Mouse (Mus musculus) thymus, postnatal 10 days (tissue): ENCODE measurements around the gene Fstl1.

Experiments
- DNase-seq, 2 experiments: peaks; one replicate each; pipeline ENCODE4 v3.0.0; 2021; ENCODE audit warnings: low spot score in 2 of 2

The Fstl1 gene

DNA sequence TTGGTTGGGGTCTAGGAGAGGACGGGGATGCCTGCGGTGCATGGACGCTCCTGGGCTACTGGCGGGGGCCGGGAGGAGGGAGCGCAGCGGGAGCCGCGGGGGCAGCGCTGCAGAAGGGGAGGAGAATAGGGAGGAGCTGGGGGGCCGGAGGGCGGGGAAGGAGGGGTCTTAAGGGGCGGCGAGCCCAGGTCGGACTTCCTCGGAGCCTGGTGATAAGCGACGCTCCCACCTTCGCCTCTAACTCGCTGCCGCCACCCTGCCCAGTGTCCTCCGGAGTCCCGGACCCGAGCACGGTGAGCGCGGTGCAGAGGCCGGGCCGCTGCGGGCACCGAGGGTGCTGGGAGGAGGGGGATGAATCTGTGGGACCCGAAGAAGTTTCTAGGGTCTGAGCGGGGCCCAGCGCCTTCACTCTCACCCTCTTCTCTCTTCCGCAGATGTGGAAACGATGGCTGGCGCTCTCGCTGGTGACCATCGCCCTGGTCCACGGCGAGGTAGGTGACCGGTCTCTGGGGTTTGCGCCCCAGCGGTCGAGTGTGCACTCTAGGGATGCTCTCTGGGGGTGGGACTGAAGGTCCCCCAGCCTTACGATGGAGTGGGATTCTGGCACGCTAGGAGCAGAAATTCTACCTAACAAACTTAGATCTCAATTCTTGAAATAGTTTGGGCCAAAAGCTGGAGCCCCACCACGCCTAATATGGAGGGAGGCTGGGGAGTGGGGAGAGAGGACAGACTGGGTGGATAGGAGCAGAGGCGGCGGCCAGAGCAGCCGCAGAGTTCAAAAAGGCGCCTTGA, at the start of gene Fstl1:
Fstl1 (plus strand) TSS at position 14 of the 792 bp plus-strand sequence.
- no peak for DNase-seq

DNA sequence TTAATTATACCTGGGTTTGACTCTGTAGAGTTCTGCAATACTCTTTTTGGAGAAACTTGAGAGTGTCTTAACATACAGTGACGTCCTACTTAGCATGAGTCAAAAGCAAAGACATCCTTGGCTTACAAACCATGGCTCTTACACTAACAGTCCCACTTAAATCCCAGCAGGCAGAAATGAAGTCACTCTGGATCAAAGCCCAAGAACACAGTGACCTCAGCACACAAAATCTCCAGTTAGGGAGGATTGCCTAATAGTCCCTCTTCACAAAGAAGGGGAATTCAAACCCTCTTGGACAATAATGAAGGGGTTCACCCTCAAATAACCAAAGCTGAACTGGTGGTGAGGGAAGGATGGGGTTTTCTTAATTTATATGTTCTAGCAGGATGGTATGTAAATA, 48.0 kb upstream of the Fstl1 start:
- DNase-seq = no peak

DNA sequence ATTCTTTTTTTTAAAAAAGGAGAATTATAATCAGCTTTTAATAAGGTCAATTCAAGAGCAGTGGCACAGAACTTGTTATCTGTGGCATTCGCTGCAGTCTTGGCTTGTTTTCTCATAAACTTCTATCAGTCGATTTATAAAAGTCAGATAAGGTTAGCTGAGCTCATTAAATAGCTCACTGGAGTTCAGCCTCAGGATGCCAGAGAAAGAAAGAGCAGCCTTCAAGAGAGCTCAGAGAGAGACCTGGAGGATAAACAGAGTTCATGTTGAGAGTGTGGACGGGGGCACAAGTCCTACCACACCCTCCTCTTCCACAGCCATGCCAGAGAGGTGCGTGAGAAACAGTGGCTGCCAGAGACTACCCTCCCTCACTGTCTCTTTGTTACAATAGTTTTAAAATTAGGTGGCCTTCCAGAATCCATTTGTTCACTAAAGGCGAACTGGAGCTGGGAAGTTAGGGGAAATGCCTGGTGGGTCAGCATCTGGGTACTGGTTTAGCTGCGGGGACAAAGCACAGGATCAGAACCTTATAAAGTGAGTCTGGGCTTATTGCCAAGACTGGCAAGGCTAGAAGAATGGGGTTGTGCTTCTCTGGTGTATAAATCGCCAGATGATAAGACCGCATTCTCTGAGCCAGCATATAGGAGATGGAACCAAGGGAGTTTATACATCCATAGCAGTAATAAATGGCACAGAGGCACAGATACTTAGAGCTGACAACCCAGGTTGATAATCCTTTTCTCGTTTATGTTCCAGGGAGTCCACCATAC, 47.1 kb upstream of the Fstl1 start:
- no peak for DNase-seq

DNA sequence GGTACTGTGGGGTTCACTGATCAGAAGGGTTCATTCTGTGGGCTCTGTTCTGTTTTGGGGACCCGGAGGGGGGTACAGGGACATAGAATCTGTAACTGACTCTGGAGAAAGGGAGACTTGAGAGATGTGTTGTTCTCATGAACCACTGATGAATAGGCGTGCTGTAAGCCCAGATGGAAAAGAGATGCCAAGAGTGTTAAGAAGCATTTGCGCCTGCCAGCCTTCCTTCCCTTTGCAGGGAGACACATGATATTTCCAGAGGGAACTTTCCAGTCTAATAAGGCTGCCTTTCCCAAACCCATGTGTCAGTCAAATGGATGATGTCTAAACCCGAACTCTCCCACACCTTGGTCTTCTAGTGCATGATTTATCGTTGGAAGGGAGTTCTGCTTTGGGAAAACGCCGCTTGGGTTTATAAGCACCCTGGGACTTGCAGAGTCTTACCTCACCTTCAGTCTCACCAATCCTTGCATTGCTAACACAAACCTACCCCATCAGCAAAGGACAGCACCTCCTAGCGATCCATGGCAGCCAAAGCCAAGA, 46.3 kb upstream of the Fstl1 start:
- DNase-seq = no peak

DNA sequence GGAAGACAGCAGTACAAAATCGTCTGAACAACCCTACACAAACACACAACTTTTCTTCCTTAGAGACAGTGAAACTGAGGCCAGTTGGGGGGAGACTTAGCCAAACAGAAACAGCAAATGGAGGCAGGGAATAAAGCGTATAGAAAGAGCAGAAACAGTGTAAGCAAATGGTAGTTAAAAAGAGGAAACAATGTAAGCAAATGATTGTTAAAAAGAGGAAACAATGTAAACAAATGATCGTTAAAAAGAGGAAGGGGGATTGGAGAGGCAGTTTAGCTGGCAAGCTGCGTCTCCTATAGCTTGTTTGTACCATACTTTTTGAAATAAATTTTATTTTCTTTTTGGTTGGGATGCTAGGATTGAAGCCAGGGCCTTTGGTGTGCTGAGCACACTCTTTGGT, 45.2 kb upstream of the Fstl1 start:
- DNase-seq = no peak

DNA sequence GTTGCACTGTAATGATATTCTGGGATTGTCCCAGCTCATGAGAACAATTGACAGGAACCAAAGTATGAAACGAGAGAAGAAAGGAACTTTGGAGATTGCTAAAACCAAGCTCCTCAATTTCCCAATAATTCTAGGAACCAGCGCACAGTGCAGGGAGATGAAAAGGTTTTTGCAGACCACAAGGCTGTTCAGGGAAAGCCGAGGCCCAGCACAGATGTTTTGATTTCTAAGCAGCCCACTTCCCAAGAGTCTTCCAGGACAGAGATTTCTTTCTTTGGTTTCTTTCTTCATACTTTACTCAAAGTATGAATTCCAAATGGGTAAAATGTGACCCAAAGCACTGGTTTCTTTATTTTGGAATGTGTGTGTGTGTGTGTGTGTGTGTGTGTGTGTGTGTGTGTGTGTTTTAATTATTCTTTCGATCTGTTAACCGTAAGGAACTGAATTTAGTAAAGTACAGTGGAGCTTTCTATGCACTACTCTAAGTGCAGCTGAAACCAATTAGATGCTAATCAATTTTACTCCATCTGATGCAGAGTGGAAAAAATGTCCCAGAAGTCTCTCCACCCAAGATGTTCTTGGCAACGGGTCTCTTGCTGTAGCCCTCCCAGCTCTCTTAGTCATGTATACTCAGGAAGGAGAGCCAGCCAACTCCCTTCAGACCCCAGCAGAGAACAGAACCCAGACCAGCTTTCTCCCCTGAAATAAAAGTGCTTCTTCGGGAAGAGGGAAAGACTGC, 44.5 kb upstream of the Fstl1 start:
- DNase-seq = no peak

DNA sequence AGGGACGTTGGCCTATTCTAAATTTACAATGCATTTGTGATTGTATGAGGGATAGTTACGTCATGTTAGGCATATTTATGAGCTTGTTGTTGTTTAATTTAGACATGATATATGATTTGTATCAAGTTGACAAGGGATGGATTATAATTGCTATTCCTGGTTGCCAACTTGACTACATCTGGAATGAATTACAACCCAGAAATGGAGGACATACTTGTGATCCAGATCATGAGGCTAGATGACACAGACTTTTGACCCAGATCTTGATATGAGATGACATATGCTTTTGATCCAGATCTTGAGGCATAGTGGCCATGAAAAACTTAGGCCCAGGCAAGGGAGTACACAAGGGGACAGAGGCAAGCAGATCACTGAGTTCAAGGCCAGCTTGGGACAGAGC, 36.6 kb upstream of the Fstl1 start:
- no peak for DNase-seq

DNA sequence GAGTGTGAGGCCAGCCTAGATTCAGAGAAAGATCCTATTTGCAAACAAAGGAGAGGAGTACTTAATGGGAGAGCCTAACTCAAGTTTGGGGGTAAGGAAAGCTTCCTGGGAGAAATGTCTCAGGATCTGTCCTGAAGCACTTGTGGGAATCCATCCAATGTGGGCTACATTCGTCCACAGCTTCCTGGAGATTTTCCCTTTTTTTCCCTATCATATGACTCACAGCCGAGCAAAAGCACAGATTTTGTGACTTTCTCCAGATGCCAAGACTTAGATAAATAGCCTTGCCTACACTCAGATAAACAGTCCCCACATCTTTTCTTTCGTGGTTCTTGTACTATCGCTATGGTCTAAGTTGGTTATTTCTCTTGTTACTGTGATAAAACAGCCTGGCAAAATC, 34.4 kb upstream of the Fstl1 start:
- DNase-seq = no peak

DNA sequence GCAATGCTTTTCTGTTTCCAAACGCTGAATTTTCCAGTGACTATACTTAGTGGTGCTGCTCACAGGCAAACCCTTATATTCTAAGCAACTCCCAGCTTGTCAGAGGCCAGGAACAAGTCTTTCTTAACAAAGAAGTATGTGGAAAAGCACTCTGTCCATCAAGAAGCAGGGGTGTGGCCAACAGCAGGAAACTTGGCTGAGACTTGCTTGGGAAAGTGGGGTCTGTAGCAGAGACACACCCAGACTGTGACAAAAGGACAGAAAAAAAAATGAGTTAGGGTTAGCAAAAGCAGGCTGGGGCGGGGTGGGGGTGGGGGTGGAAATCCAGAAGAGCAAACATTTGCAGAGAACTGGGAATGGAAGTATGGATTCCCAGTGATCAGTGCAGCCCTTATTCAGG, 23.8 kb upstream of the Fstl1 start:
- DNase-seq = no peak

DNA sequence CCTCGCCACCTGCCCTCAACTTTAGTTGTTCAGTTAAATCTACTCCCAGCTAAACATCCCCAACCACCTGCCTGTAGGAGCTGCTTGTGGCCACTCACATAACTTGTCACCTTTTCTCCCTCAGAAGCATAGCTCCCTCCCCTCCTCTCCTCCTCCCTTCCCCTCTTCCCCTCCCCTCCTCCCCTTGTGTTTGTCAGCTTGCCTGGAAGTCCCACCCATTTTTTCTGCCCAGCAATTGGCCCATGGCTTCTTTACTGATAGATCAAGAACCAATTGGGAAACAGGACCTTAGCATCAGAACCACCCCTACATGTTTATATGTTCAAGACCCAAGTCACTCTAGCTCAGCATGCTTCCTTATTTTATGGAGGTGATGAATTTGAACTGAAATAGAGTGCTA, 22.9 kb upstream of the Fstl1 start:
- DNase-seq = no peak

DNA sequence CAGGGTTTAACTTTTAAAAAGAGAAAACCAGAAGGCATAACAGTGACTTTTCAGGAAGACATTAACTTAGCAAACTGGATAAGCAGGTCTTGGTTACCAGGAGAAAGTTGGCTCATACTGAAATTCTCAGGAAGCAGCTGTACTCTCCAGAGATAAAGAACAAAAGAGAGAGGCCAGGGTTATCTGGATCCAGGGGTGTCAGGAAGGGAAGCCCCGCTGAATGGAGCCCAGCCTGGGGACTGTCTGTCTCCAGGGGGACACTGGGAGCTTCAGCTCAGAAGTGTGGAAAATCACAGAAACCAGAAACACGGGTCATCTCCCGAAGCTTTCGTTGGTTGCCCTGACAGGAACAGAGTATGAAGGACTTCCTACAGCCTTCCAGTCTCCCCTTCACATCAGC, 22.2 kb upstream of the Fstl1 start:
- DNase-seq = no peak

DNA sequence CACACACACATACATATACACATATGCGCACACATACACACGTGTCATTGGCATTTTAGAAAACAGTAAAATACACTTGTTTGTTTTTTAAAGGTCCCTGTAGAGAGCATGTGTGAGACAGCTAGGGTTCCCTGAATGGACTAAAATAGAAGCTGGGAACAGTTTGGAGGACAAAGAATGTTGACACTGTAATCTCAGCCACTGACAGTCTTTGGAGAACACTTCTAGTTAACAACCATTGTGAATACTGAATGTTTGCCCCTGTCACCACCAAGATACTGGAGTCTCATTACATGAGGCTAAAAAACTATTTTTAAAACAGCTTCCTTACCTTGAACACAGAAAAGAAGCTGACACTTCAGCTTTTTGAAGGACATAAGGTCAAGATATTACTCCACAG, 19.4 kb upstream of the Fstl1 start:
- no peak for DNase-seq

DNA sequence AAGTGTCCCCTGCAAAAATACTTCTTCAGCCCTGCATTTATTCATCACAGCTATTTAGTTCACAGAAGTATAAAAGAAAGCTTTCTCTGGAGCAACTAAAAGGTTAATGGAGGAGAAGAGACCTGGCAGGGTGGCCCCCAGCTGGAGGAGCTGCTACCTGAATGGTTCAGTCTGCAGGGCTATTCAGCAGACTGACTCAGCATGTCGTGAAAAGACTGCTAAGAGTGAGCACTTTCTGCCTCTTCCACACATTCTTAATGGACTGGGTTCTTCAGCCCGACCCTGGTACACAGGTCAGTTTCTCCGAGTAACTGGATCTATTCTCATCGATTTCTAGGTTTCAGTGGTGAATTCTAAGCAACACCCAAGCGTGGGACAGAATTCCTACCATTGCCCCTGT, 12.9 kb upstream of the Fstl1 start:
- no peak for DNase-seq

DNA sequence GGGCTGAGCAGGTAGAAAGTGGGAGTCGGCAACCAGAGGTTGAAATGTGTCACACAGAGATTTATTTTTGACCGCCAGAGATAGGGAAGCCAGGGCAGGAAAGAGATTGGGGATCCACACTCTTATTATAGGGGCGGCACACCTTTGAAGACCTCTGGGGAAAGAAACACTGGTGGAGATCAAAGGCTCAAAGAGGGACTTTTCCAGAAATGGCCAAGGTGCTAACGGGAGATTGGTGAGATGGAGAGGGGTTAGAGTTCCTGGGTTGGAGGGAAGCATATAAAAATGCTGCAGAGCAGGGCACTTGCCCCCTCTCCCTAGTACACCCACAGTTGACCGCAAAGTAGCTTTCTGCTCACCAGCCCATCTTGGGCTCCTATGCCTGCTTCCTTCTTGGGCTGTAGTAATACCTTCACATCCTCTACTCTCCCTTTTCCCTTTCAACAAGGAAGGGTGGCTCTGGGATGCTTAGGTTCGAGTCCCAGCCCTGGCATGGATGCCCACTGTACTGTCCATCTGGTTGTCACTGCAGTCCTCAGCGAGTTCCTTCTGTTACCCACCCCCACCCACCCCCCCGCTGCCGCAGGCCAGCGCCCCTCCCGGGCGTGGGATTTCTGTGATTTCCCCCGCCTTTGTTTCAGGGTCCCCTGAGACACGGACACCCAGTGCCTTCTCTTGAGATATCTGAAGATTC, 360 bp upstream of the Fstl1 start:
- no peak for DNase-seq

DNA sequence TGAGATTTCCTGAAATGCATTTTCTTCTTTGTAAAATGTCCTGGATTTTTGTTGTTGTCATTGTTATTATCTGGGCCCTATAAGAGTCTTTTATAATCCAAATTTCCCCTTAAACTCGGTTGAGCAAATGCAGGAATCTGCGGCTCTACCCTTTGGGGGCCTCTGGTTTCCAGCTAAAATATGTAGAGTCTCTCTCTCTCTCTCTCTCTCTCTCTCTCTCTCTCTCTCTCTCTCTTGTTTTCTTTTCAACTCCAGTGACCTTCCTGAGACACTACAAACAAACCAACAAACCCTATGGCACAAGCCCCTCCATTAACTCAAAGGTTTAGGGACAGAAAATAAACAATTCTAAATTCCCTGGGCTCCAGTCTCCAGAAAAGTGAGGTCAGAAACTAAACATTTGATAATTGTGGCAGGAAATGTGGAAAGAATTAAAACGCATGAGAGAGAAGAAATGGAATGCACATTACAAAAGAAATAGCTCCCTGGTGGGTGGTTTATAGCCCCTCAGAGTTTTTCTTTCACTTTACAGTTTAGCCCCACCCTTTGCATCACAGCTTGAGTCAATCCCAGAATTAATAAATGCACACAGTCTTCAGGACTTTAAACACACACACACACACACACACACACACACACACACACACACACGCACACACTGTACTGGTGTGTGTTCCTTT, 1.3 kb downstream of the Fstl1 start:
- no peak for DNase-seq

DNA sequence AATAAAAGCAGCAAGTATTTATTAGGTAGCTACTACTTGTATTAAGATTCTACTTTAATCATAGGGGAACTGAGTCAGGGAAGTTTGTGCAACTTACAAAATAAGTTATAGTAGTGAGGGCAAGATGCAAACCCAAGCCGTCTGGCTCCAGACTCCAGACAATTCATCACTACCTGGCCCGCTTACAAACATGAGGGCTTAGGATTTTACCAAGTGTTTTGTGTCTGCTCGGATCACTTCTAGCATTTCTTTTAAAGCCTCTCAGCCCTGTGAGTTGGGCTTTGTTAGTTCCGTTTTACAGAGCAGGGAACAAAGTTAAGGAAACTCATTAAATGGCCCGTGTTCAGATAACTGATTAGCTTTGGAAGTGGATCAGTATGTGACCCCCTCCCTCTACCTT, 1.9 kb downstream of the Fstl1 start:
- DNase-seq = no peak

DNA sequence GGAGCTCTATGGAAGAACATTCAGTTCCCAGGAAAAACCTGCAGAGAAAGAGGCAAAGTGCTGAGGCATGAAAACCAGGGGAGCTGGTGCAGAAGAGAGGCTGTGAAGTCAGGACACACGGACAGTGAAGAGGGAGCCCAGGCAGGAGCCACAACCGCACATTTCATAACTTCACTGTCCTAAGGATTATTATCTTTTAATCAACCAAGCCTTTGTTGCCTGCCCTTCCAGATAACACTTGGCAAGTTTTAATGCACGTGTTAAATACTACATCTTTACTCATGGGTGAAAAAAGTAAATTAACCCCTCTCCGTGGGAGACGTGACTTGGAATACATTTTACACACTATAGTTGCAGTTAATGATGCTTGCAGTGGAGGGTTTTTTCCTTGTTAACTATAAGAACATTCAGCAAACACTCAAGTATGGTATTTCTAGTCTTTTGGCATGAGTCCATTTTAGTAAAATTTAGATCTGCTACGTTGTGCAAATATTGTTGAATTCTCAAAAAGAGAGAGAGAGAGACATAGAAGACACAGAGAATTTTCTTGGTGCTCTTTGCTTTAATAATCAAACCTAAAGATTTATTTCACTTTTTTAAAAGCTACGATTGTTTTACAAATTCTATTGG, 3.1 kb downstream of the Fstl1 start:
- no peak for DNase-seq

DNA sequence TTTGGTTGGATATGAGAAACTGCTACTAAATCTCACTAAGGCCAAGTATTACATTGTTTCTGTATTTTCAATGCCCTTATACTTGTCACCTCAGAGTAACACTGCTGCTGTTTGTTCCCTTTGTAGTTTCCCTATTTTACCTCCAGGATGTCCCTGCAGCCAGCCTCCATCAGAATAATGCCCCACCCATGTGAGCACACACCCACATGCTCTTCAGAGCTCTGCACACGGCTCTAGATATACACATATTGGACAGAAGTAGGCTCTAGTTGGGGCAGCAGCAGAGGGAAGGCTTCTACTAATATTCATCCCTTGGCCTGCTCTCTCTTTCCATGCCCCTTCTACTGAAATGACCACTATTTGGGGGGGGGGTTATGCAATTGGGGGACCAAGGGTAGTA, 3.7 kb downstream of the Fstl1 start:
- DNase-seq = no peak

DNA sequence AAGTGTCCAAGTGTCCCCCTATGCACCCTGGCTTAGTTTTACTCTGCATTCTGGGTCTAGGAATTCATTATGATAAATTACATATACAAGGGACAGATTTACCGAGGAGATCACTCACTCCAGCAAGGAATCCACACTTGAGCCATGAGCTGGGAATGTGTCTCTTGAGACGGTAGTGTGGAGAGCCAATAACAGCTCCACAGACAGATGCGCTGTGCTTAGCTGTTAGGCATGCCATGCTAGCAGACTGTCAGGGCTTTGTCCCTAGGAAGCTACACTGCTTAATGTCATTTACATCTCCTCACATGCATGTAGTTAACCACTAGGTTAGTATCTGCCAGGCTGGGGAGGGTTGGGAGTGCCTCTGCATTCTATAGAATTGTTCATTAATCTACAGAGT, 4.2 kb downstream of the Fstl1 start:
- DNase-seq = no peak

DNA sequence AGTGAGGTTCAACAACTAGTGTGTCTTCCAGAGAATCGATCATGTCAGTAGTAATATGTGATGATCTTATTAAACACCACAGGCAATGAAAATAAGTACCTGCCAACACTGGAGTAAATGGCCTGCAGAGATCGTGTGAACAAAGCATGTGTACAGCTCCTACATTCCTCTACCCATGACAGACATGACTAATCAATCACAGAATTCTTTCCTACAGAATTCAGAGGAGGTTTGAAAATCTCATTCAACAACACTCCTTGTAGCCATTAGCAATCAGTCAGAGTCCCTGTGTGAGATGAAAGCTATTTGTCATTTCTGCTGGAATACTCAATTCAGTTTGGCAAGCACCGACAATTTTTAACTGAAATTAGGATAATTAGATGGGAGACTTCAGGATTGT, 7.9 kb downstream of the Fstl1 start:
- DNase-seq = no peak
